Mouse (Mus musculus) forebrain, embryonic 15.5 days (tissue): ENCODE results near the gene Pbp2. TPM values are rescaled to one million over a fixed set of nuclear protein-coding genes. Genes with fewer than 3 reads are reported as not detected.

Experiments used
- ATAC-seq: fragments of 200-750 bp; cut with Nextera tagmentation; replicated peaks from 2 replicates; pipeline ENCODE4 v1.8.0; 2017; ENCODE audit warnings: mild to moderate bottlenecking, moderate TSS enrichment, moderate library complexity
- H3K27ac ChIP-seq: fragments of 300-500 bp; sonication (generic); replicated peaks from 2 replicates; pipeline ENCODE4 v1.5.1; 2015; ENCODE audit warnings: mild to moderate bottlenecking, inconsistent platforms
- H3K27me3 ChIP-seq: fragments of 300-500 bp; sonication (generic); 2 replicates; pipeline ENCODE4 v1.6.1; 2015; ENCODE audit warnings: inconsistent platforms
- H3K36me3 ChIP-seq: fragments of 300-500 bp; sonication (generic); 2 replicates; pipeline ENCODE4 v1.6.1; 2015; ENCODE audit warnings: mild to moderate bottlenecking, inconsistent platforms
- H3K4me1 ChIP-seq: fragments of 300-500 bp; sonication (generic); 2 replicates; pipeline ENCODE4 v1.6.1; 2015; ENCODE audit warnings: inconsistent platforms
- H3K4me2 ChIP-seq: fragments of 300-500 bp; sonication (generic); replicated peaks from 2 replicates; pipeline ENCODE4 v1.6.1; 2015; ENCODE audit warnings: mild to moderate bottlenecking, inconsistent platforms
- H3K4me3 ChIP-seq: fragments of 300-500 bp; sonication (generic); 2 replicates; pipeline ENCODE4 v1.5.1; 2015; ENCODE audit warnings: mild to moderate bottlenecking, inconsistent platforms
- H3K9ac ChIP-seq: fragments of 300-500 bp; sonication (generic); replicated peaks from 2 replicates; pipeline ENCODE4 v1.6.1; 2015; ENCODE audit warnings: mild to moderate bottlenecking, inconsistent platforms
- H3K9me3 ChIP-seq: fragments of 300-500 bp; sonication (generic); 2 replicates; pipeline ENCODE4 v1.6.1; 2016; ENCODE audit warnings: inconsistent platforms
- WGBS: fragments of 180-500 bp; shearing (Covaris S2); methylation state at CpG from one replicate; pipeline ENCODE4 v1.1.7; 2015; ENCODE audit warnings: mixed read lengths; 5-methylcytosine and 5-hydroxymethylcytosine counted together
- polyA plus RNA-seq: library from polyadenylated mRNA; unstranded; fragments of >200 nt; fragmentation: Nextera tagmentation; extraction: Ambion mirVana; gene quantifications from 2 replicates; pipeline ENCODE4 v1.2.1, GENCODE M21; 2015

Gene Pbp2
- polyA plus RNA-seq, 1 experiment from 2014 or later, result not detected

GRCm38 (mm10) chr6:135296267-135296666, 13.9 kb downstream of the Pbp2 start:
- WGBS, result 79% methylated on average over 17 of the region's 17 CpGs
- Histone ChIP-seq H3K9me3 (no peaks in the 10 kb centered on the region), H3K27ac (no peak overlapping the region), H3K4me1 (peaks cover 6% of the 10 kb centered on the region; the same call in 1 of the 2 replicates), H3K27me3 (no peaks in the 10 kb centered on the region), H3K4me2 (no peak overlapping the region), H3K36me3 (no peaks in the 10 kb centered on the region), H3K9ac (no peak overlapping the region), H3K4me3 (no peak overlapping the region)
- ATAC-seq, result no peak

DNA sequence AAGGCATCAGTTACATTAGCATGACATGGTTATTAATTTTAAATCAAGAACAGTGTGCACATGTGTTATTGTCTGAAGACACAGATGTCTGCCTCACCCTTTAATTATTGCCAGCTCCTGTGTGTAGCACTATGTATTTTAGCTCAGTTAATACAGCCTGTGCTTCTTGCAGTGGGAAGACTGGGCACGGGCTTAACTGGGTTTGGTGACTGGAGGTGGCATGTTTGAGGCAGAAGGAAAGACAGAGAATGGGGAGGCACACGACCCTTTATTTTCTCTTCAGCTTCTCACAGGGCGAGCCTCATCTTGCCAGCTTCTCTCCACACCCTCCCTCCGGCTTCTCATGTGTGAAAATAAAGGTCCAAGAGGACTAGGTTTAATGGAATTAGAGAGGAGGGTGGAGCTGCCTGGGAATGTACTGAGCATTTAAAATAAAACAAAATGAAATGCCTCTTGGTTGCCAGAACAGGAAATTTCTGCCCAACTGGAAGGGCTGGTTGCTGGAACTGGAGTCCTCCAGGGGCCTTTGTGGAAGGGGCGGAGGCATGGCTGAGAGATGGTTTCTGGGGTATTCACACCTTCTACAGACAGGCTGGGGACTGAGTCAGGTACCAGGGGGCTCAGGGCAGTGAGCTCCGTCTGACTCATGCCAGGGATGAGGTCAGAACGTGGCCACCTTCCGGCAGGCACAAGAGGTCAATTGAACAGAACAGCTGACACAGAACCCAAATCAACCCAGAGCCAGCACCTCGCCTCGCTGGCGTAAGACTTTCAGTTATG, 14.9 kb downstream of the Pbp2 start:
- H3K27ac ChIP-seq, result no peak overlapping the region
- peaks cover 6% of the 10 kb centered on the region; the same call in 1 of the 2 replicates for H3K4me1 ChIP-seq
- H3K4me2 ChIP-seq, result no peak overlapping the region
- no peak overlapping the region for H3K4me3 ChIP-seq
- no peaks in the 10 kb centered on the region for H3K36me3 ChIP-seq
- WGBS, result 72% methylated on average over 11 of the region's 11 CpGs
- ATAC-seq, result no peak
- H3K9ac ChIP-seq, result no peak overlapping the region
- no peaks in the 10 kb centered on the region for H3K9me3 ChIP-seq
- no peaks in the 10 kb centered on the region for H3K27me3 ChIP-seq

DNA sequence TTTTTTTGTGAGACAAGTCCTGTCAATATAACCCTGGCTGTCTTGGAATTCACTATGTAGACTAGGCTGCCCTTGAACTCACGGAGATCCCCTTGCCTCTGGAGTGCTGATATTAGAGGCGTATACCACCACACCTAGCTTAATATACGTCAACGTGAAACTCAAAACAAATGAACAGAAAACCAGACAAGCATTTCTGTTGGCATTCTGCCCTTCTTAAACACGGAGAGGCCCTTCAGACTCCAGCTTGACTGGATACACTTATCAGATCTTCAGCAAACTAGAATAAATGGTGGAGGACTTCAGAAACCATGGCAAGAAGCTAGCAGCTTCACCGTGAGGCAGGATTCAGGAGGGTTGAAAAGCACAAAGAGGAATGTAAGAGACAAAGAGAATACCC, 16.1 kb downstream of the Pbp2 start:
- Histone ChIP-seq H3K9me3 (no peaks in the 10 kb centered on the region), H3K27me3 (no peaks in the 10 kb centered on the region), H3K4me3 (no peak overlapping the region), H3K9ac (no peak overlapping the region), H3K4me1 (peaks cover 6% of the 10 kb centered on the region; the same call in 1 of the 2 replicates), H3K4me2 (no peak overlapping the region), H3K36me3 (no peaks in the 10 kb centered on the region), H3K27ac (no peak overlapping the region)
- 82% methylated on average over 6 of the region's 6 CpGs for WGBS
- ATAC-seq, result no peak

DNA sequence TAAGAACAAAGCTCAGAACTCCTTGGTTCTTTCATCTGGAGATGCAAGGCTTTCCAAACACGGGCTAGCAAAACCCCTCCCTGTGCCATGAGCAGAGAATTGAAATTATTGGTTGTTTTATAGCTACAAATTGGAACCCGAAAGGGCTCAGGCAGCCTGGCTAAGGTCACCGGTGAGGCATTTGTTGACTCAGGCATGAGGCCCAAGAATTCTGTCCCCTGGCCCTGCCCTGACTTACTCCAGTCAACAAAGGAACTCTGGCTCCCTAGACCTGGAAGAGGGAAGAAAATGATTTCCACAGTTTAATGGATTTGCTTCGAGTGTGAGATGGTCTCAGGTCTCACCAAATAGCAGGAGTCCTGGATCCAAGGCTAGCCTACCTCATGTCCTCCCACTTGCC, 17.8 kb downstream of the Pbp2 start:
- H3K4me3 ChIP-seq, result no peak overlapping the region
- H3K27ac ChIP-seq, result no peak overlapping the region
- H3K27me3 ChIP-seq, result no peaks in the 10 kb centered on the region
- no peak overlapping the region for H3K4me2 ChIP-seq
- peaks cover 6% of the 10 kb centered on the region; the same call in 1 of the 2 replicates for H3K4me1 ChIP-seq
- H3K9me3 ChIP-seq, result no peaks in the 10 kb centered on the region
- ATAC-seq, result no peak
- WGBS, result 84% methylated on average over 4 of the region's 4 CpGs
- no peaks in the 10 kb centered on the region for H3K36me3 ChIP-seq
- no peak overlapping the region for H3K9ac ChIP-seq

GRCm38 (mm10) chr6:135279856-135280255, 30.3 kb downstream of the Pbp2 start:
- 54% methylated on average over 10 of the region's 10 CpGs for WGBS
- Histone ChIP-seq H3K9me3 (no peaks in the 10 kb centered on the region), H3K4me2 (no peak overlapping the region), H3K27ac (no peak overlapping the region), H3K27me3 (no peaks in the 10 kb centered on the region), H3K4me3 (no peak overlapping the region), H3K9ac (no peak overlapping the region), H3K36me3 (no peaks in the 10 kb centered on the region), H3K4me1 (no peaks in the 10 kb centered on the region)
- ATAC-seq, result no peak

DNA sequence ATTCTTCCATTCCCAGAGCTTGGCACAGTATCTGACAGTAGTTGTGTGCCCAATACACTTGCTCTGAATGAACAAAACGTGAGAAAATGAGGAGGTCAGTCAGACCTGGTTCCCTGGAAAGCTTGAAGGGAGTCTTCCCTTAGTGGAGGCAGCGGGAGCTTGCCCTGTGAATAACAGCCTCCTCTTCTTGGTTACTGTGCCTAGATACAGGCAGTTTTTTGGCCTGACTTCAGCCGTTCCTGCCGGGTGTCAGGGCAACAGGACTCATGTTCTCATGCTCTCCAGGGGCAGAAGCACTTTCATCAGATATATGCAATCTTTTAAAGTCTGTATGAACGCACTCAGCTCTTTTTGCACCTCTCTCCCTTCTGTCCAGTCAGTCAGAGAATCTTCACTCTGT, 30.9 kb downstream of the Pbp2 start:
- Histone ChIP-seq H3K9me3 (no peaks in the 10 kb centered on the region), H3K36me3 (no peaks in the 10 kb centered on the region), H3K4me3 (no peak overlapping the region), H3K4me1 (no peaks in the 10 kb centered on the region), H3K27ac (no peak overlapping the region), H3K9ac (no peak overlapping the region), H3K27me3 (no peaks in the 10 kb centered on the region), H3K4me2 (no peak overlapping the region)
- WGBS, result 66% methylated on average over 5 of the region's 5 CpGs
- no peak for ATAC-seq

- 92% methylated on average over 6 of the region's 6 CpGs for WGBS
Measured at GRCm38 (mm10) chr6:135278302-135278701, 31.9 kb downstream of the Pbp2 start.

GRCm38 (mm10) chr6:135276474-135277295, 33.5 kb downstream of the Pbp2 start:
- Histone ChIP-seq H3K4me2 (no peak overlapping the region), H3K27ac (no peak overlapping the region), H3K9me3 (no peaks in the 10 kb centered on the region), H3K27me3 (no peaks in the 10 kb centered on the region), H3K4me3 (no peak overlapping the region), H3K4me1 (no peaks in the 10 kb centered on the region), H3K36me3 (no peaks in the 10 kb centered on the region), H3K9ac (no peak overlapping the region)
- ATAC-seq, result no peak
- 84% methylated on average over 6 of the region's 6 CpGs for WGBS

More at GRCm38 (mm10) chr6:135278302-135278701, 31.9 kb downstream of the Pbp2 start:
- Histone ChIP-seq H3K36me3 (no peaks in the 10 kb centered on the region), H3K9me3 (no peaks in the 10 kb centered on the region), H3K4me3 (no peak overlapping the region), H3K4me2 (no peak overlapping the region), H3K9ac (no peak overlapping the region), H3K27me3 (no peaks in the 10 kb centered on the region), H3K4me1 (no peaks in the 10 kb centered on the region), H3K27ac (no peak overlapping the region)
- no peak for ATAC-seq

DNA sequence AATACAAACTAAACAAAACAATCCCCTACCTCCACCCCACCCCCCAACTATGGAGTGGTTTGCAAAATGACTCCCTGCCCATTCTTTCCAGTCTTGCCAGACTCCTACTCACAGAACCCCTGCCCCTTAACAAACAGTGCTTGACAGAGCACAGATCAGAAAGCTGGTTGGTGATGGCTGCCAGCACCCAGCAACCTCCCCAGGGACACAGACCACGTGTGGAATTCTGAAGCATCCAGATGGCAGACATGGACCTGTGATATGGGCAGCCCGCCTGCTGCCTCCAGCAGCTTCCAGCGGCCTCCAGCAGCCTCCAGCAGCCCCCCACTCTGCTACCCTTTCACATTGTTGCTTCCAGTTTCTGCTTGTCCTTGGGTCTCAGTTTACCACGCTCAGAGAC, 35.0 kb downstream of the Pbp2 start:
- no peaks in the 10 kb centered on the region for H3K36me3 ChIP-seq
- no peak overlapping the region for H3K9ac ChIP-seq
- WGBS, result 80% methylated on average over 4 of the region's 4 CpGs
- no peaks in the 10 kb centered on the region for H3K9me3 ChIP-seq
- no peak overlapping the region for H3K4me3 ChIP-seq
- H3K27ac ChIP-seq, result no peak overlapping the region
- no peak for ATAC-seq
- no peaks in the 10 kb centered on the region for H3K4me1 ChIP-seq
- no peaks in the 10 kb centered on the region for H3K27me3 ChIP-seq
- H3K4me2 ChIP-seq, result no peak overlapping the region

- no peak overlapping the region for H3K9ac ChIP-seq
- no peak overlapping the region for H3K4me2 ChIP-seq
- no peak for ATAC-seq
- H3K27ac ChIP-seq, result no peak overlapping the region
- WGBS, result 94% methylated on average over 6 of the region's 6 CpGs
- no peak overlapping the region for H3K4me3 ChIP-seq
- H3K27me3 ChIP-seq, result no peaks in the 10 kb centered on the region
- no peaks in the 10 kb centered on the region for H3K9me3 ChIP-seq
- H3K36me3 ChIP-seq, result no peaks in the 10 kb centered on the region
- no peaks in the 10 kb centered on the region; the same call in 1 of the 2 replicates for H3K4me1 ChIP-seq
Measured at GRCm38 (mm10) chr6:135273066-135273465, 37.1 kb downstream of the Pbp2 start.

DNA sequence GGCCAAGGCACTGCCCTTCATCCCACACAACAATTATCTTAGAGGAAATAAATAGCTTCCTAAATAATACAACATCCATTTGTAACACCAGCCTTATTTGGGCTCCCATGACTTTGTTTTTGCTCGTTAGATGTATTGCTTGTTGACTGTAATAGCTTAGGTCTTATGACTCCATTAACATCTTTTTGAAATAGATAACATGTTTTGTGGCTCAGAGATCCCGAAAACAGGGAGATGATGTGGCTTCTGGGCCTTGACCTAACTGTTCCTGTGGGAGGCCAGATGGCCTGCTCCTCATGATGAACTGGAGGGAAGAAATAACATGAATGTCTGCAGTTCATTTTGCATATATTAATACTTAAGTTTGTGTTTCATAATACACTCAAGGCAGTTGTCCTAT, 38.4 kb downstream of the Pbp2 start:
- WGBS, result 72% methylated on average over 2 of the region's 2 CpGs
- no peaks in the 10 kb centered on the region for H3K9me3 ChIP-seq
- no peaks in the 10 kb centered on the region for H3K27me3 ChIP-seq
- H3K4me1 ChIP-seq, result no peaks in the 10 kb centered on the region; the same call in 1 of the 2 replicates
- no peak overlapping the region for H3K27ac ChIP-seq
- no peak overlapping the region for H3K9ac ChIP-seq
- no peak for ATAC-seq
- H3K36me3 ChIP-seq, result no peaks in the 10 kb centered on the region
- no peak overlapping the region for H3K4me2 ChIP-seq
- H3K4me3 ChIP-seq, result no peak overlapping the region

GRCm38 (mm10) chr6:135269626-135270025, 40.6 kb downstream of the Pbp2 start:
- Histone ChIP-seq H3K9ac (no peak overlapping the region), H3K4me1 (no peaks in the 10 kb centered on the region; the same call in 1 of the 2 replicates), H3K4me2 (no peak overlapping the region), H3K9me3 (no peaks in the 10 kb centered on the region), H3K4me3 (no peak overlapping the region), H3K27me3 (no peaks in the 10 kb centered on the region), H3K36me3 (no peaks in the 10 kb centered on the region), H3K27ac (no peak overlapping the region)
- ATAC-seq, result no peak
- WGBS, result 20% methylated on average over 6 of the region's 6 CpGs
